Mouse (Mus musculus) thymus, adult 2 months (tissue): Measurements from ENCODE around the gene Gabbr2.

ENCODE experiments used
- CTCF ChIP-seq: fragments of 200-500 bp; IDR thresholded peaks from 2 replicates; pipeline ENCODE4 v1.5.1; 2012; ENCODE audit warnings: mild to moderate bottlenecking, control low read depth, low read length, moderate library complexity, borderline replicate concordance; ENCODE audit not compliant: control insufficient read depth, poor library complexity, insufficient read depth; ENCODE audit errors: extremely low read depth
- POLR2A ChIP-seq: fragments of 200-500 bp; IDR thresholded peaks from 2 replicates; pipeline ENCODE4 v1.6.1; 2012; ENCODE audit warnings: mild to moderate bottlenecking, low read length, control low read depth, moderate library complexity; ENCODE audit not compliant: control insufficient read depth, poor library complexity, insufficient read depth; ENCODE audit errors: extremely low read depth

DNA sequence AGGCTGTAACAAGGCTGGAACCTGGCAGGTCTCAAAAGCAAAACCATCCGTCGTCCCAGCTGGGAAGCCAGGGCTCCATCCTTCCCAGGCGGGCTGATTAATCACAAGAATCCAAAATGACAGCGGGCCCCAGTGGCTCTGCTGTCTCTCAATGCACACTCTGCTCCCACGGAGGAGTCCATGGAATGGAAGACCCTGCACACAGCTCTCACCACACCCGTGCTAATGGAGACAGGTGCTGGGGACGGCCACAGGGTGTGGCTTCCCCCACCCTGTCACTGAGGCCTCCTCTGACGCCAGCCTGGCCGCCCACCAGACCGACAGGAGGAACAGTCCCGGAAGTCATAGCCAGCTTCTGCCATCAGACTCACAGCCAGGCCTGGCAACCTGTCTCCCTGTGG is 15.0 kb downstream of the Gabbr2 start:
- TF ChIP-seq POLR2A (no peak), CTCF (no peak)
